Mouse (Mus musculus) heart, embryonic 11.5 days (tissue): Measurements from ENCODE around the gene Olfr934. TPM values are rescaled to one million over a fixed set of nuclear protein-coding genes. Genes with fewer than 3 reads are reported as not detected.

Source experiments
- ATAC-seq: fragments of 200-750 bp; cut with Nextera tagmentation; replicated peaks from 2 replicates; pipeline ENCODE4 v1.8.0; 2017; ENCODE audit warnings: moderate library complexity; ENCODE audit not compliant: insufficient number of reproducible peaks, low FRiP score, low TSS enrichment
- H3K27ac ChIP-seq: fragments of 300-500 bp; sonication (generic); 2 replicates; pipeline ENCODE4 v1.5.1; 2014; ENCODE audit warnings: mild to moderate bottlenecking, low read depth, low read length
- H3K27me3 ChIP-seq: fragments of 300-500 bp; sonication (generic); 2 replicates; pipeline ENCODE4 v1.6.1; 2014; ENCODE audit warnings: mild to moderate bottlenecking, low read length, mixed read lengths; ENCODE audit not compliant: control insufficient read depth, insufficient read depth
- H3K36me3 ChIP-seq: fragments of 300-500 bp; sonication (generic); 2 replicates; pipeline ENCODE4 v1.6.1; 2014; ENCODE audit warnings: mild to moderate bottlenecking, low read length, moderate library complexity, mixed read lengths; ENCODE audit not compliant: control insufficient read depth, insufficient read depth
- H3K4me1 ChIP-seq: fragments of 300-500 bp; sonication (generic); 2 replicates; pipeline ENCODE4 v1.6.1; 2014; ENCODE audit warnings: low read length; ENCODE audit not compliant: control insufficient read depth, insufficient read depth
- H3K4me2 ChIP-seq: fragments of 300-500 bp; sonication (generic); 2 replicates; pipeline ENCODE4 v1.6.1; 2014; ENCODE audit warnings: mild to moderate bottlenecking, moderate library complexity
- H3K4me3 ChIP-seq: fragments of 300-500 bp; sonication (generic); 2 replicates; pipeline ENCODE4 v1.5.1; 2014; ENCODE audit warnings: low read depth, low read length
- H3K9ac ChIP-seq: fragments of 300-500 bp; sonication (generic); 2 replicates; pipeline ENCODE4 v1.6.1; 2014; ENCODE audit warnings: mild to moderate bottlenecking, low read depth, low read length, moderate library complexity
- H3K9me3 ChIP-seq: fragments of 300-500 bp; sonication (generic); replicated peaks from 2 replicates; pipeline ENCODE4 v1.6.1; 2016; ENCODE audit warnings: low read length; ENCODE audit not compliant: control insufficient read depth
- WGBS: fragments of 180-500 bp; shearing (Covaris S2); extraction: QIAGEN DNeasy Blood & Tissue Kit; methylation state at CpG from one replicate; pipeline ENCODE4 v1.1.7; 2014; ENCODE audit not compliant: insufficient replicate concordance; 5-methylcytosine and 5-hydroxymethylcytosine counted together
- polyA plus RNA-seq: library from polyadenylated mRNA; unstranded; fragments of >200 nt; fragmentation: Nextera tagmentation; extraction: Ambion mirVana; gene quantifications from 2 replicates; pipeline ENCODE4 v1.2.1, GENCODE M21; 2014

Gene Olfr934
- polyA plus RNA-seq, result not detected in 2 replicates

DNA sequence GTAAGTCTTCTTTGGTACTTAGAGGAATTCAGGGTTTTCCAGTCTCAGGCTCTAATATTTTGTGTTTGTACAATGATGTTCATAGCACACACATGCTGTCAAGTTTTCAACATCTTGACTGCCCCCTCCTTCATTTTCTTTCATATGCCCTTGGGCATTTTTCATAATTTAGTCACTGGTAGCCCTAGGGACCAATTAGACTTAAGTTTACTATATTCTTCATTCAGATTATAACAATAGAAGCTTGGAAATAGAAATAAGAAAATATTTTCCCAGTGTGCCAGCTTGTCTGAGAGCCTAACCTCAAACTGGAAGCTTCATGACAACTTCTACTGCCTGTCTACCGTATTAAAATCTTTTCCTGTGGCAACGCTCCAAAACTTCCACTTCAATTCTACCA lies at the start of gene Olfr934:
TSS of gene Olfr934 (minus strand) at position 101 of the 400 bp plus-strand sequence.
- no peak within 1 kb of the TSS for H3K4me3 ChIP-seq
- no peaks in the 10 kb centered on the region for H3K27me3 ChIP-seq
- no peaks in the 10 kb centered on the region for H3K9me3 ChIP-seq
- H3K4me2 ChIP-seq, result no peak within 1 kb of the TSS
- no peak for ATAC-seq
- no peak within 1 kb of the TSS for H3K9ac ChIP-seq
- H3K4me1 ChIP-seq, result no peaks in the 10 kb centered on the region
- 86% methylated on average over 2 of the region's 2 CpGs for WGBS
- no peaks in the 10 kb centered on the region for H3K36me3 ChIP-seq
- no peak within 1 kb of the TSS for H3K27ac ChIP-seq

DNA sequence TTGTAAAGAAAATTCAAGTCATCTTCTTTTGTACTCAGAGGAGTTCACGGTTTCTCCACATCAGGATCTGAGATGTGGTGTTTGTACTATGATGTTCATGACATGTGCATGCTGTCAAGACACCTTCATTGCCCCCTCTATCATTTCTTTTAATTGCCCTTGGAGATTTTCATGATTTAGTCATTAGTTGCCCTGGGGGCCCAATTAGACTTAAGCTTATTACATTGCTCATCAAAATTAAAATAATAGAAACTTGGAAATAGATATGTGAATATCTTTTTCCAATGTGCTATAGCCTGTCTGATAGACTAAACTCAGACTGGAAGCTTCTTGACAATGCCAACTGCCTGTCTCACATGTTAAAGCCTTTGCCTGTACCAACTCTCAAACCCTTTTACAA lies 35.2 kb upstream of the Olfr934 start, which contains the start of gene Olfr146:
TSS of gene Olfr146 (minus strand) at position 101 of the 400 bp plus-strand sequence.
- WGBS, result 71% methylated on average over 1 of the region's 1 CpGs
- Histone ChIP-seq H3K27me3 (no peaks in the 10 kb centered on the region), H3K9me3 (no peaks in the 10 kb centered on the region), H3K4me1 (no peaks in the 10 kb centered on the region), H3K4me3 (no peak within 1 kb of the TSS), H3K36me3 (no peaks in the 10 kb centered on the region), H3K27ac (no peak within 1 kb of the TSS), H3K9ac (no peak within 1 kb of the TSS), H3K4me2 (no peak within 1 kb of the TSS)
- no peak for ATAC-seq

DNA sequence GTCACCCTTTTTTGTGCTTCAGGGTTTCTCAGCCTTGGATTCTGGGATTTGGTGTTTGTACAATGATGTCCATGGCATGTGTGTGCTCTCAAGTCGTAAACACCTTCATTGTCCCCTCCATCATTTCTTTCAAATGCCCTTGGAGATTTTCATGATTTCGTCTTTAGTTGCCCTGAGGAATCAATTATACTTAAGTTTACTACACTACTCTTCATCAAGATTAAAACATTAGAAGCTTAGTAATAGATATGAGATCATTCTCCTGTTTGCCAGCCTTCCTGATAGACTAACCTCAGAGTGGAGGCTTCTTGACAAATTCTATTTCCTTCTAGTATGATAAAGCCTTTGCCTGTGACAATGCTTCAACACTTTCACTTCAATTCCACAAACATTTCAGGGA lies 11.5 kb upstream of the Olfr934 start, which contains the start of gene Olfr935:
TSS of gene Olfr935 (minus strand) at position 101 of the 400 bp plus-strand sequence.
- Histone ChIP-seq H3K9ac (no peak within 1 kb of the TSS), H3K27ac (no peak within 1 kb of the TSS), H3K9me3 (no peaks in the 10 kb centered on the region), H3K36me3 (no peaks in the 10 kb centered on the region), H3K27me3 (no peaks in the 10 kb centered on the region), H3K4me2 (no peak within 1 kb of the TSS), H3K4me1 (no peaks in the 10 kb centered on the region), H3K4me3 (no peak within 1 kb of the TSS)
- no peak for ATAC-seq
- 73% methylated on average over 2 of the region's 2 CpGs for WGBS

DNA sequence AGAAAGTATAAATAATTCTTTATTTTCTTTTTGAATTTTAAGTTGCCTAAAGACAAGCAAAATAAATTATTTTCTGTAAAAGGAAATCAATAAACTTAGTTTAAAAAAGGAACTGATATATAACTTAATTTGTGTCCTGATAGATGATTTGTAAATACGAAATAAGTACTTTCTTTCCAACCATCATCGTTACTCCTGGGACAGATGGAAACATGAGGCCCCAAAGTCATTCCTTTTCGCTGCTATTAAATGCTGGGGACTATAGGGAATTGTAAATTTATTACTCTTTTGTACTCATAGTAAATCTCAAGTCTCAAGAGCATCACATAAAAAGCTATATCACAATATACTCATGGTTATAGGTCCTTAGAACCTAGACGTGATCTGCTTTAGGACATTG lies 16.1 kb downstream of the Olfr934 start, which contains the start of gene Olfr933:
TSS of gene Olfr933 (plus strand) at position 301 of the 400 bp plus-strand sequence.
- H3K9ac ChIP-seq, result no peak within 1 kb of the TSS
- H3K4me2 ChIP-seq, result no peak within 1 kb of the TSS
- H3K27me3 ChIP-seq, result no peaks in the 10 kb centered on the region
- 75% methylated on average over 4 of the region's 4 CpGs for WGBS
- no peak within 1 kb of the TSS for H3K27ac ChIP-seq
- no peak within 1 kb of the TSS for H3K4me3 ChIP-seq
- no peaks in the 10 kb centered on the region for H3K4me1 ChIP-seq
- ATAC-seq, result no peak
- no peaks in the 10 kb centered on the region for H3K9me3 ChIP-seq
- no peaks in the 10 kb centered on the region for H3K36me3 ChIP-seq

DNA sequence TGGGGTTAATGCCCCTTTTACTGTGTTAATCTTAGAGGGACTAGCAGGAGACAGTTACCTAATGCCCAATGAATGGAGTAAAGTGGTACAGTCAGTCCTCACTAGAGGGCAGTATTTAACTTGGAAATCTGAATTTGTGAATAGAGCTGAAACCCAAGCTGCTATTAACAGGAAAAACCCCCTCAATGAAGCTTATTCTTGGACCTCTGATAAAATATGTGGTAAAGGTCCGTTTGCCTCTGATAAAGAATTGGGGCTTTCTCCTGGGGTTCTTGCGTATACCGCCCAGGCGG lies 34.0 kb downstream of the Olfr934 start:
- Histone ChIP-seq H3K4me3 (no peak overlapping the region), H3K4me2 (no peak overlapping the region), H3K9ac (no peak overlapping the region), H3K9me3 (no peaks in the 10 kb centered on the region), H3K27me3 (no peaks in the 10 kb centered on the region), H3K27ac (no peak overlapping the region), H3K36me3 (no peaks in the 10 kb centered on the region), H3K4me1 (no peaks in the 10 kb centered on the region)
- WGBS, result 77% methylated on average over 4 of the region's 4 CpGs
- ATAC-seq, result no peak

DNA sequence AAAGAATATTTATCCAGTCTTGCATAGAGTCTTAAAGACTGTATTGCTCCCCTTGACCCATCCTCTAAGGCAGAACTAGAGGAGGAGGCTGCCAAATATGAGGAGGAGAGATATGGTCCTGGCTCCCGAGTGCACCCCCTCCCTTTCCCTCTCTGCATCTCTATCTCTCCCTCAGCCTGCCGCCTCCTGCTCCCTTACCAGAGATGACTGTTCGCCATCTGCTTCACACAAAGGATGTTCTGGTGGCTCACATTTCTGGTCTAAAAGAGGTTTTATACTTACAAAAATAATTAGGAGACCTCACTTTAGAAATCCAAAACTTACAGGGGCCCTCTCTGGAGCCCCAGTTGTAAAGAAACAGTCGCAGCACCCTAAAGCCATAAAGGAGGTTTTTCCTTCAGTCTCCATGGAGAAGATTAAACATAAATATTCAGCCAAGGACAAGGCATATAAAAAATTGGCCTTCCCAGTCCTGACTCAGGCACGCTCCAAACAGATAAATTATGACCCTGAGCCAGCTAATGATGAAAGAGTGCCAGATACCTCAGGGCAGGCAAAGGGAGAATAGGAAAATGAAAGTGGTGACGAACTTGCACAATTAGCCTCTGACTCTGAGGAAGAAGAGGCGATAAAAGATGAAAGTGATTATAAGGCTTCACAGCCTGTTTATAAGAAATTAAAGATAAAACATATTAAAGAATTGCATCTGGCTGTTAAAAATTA lies 34.6 kb downstream of the Olfr934 start:
- Histone ChIP-seq H3K9me3 (no peaks in the 10 kb centered on the region), H3K27ac (no peak overlapping the region), H3K27me3 (no peaks in the 10 kb centered on the region), H3K4me3 (no peak overlapping the region), H3K36me3 (no peaks in the 10 kb centered on the region), H3K4me1 (no peaks in the 10 kb centered on the region), H3K4me2 (no peak overlapping the region), H3K9ac (no peak overlapping the region)
- WGBS, result 84% methylated on average over 7 of the region's 7 CpGs
- ATAC-seq, result no peak

Other genes with a start within 250 kb of the Olfr934 start
- 0.03 TPM in 1 of 2 replicates, not detected in the other for gene Olfr920, start 236.0 kb downstream of the Olfr934 start, polyA plus RNA-seq
- not detected in 2 replicates for gene Olfr921, start 215.2 kb downstream of the Olfr934 start, polyA plus RNA-seq
- gene Olfr922, start 173.7 kb downstream of the Olfr934 start, polyA plus RNA-seq, result not detected in 2 replicates
- gene Olfr923, start 161.8 kb downstream of the Olfr934 start, polyA plus RNA-seq, result not detected in 2 replicates
- gene Olfr924, start 143.9 kb downstream of the Olfr934 start, polyA plus RNA-seq, result not detected in 2 replicates
- gene Olfr26, start 133.3 kb downstream of the Olfr934 start, polyA plus RNA-seq, result not detected in 2 replicates
- not detected in 2 replicates for gene Olfr926, start 111.2 kb downstream of the Olfr934 start, polyA plus RNA-seq
- not detected in 2 replicates for gene Olfr930, start 58.5 kb downstream of the Olfr934 start, polyA plus RNA-seq
- gene Olfr933, start 16.0 kb downstream of the Olfr934 start, polyA plus RNA-seq, result not detected in 2 replicates
- gene Olfr935, start 11.4 kb upstream of the Olfr934 start, polyA plus RNA-seq, result not detected in 2 replicates
- not detected in 2 replicates for gene Olfr146, start 35.1 kb upstream of the Olfr934 start, polyA plus RNA-seq
- gene Olfr937, start 76.6 kb upstream of the Olfr934 start, polyA plus RNA-seq, result not detected in 2 replicates
- gene Olfr938, start 90.6 kb upstream of the Olfr934 start, polyA plus RNA-seq, result not detected in 2 replicates
- gene Olfr27, start 139.8 kb upstream of the Olfr934 start, polyA plus RNA-seq, result not detected in 2 replicates
- not detected in 2 replicates for gene Olfr943, start 178.0 kb upstream of the Olfr934 start, polyA plus RNA-seq
- not detected in 2 replicates for gene Olfr944, start 213.6 kb upstream of the Olfr934 start, polyA plus RNA-seq